Mouse (Mus musculus): ENCODE data around the gene Grm5.

Gene Grm5

GRCm38 (mm10) chr7:87583868-87584267 lies at the start of gene Grm5:
TSS of gene Grm5 (plus strand) at chr7:87584168.
- DNase-seq (ENCODE audit: low spot score), result no peak

- no peak for DNase-seq (ENCODE audit: low spot score)
These were observed 44.9 kb upstream of the Grm5 start for GRCm38 (mm10) chr7:87539031-87539430.

DNA sequence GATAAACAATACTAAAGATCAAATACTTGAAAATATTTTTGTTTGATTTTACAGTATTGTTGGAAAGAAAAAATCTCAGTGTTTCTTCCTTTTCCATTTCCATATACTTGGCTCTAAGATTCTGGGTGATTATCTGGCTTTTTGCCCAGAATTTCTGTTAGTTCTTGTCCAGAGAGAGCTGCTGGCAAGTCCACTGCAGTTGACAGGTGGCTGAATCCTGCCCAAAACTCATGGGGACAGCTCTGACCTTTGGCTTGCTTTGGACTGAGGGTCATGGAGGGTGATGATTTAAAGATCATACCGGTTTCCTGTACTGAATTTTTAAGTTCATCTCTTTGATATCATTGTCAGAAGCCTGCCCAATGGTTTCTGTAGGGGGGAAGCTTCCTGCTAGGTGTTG lies 18.7 kb upstream of the Grm5 start:
- no peak for DNase-seq (ENCODE audit: low spot score)

DNA sequence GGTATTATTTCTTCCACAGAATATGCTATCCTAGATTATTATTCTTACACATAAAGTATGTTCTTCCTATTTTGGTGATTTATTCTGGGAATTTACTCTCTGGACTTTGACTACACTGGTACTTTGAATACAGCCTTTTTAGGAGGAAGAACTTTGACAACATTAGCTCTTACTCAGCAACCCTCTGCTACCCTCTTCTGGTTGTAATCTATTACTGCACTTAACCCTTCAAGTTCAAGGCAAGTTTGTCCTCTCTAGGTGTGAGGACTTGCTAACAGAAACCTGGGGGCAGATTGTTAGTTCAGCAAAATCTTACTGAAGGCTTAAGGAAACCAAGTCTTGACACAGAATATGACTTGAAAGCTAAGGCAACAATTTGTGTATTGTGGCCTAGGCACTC lies 17.5 kb upstream of the Grm5 start:
- no peak for DNase-seq (ENCODE audit: low spot score)

- DNase-seq (ENCODE audit: low spot score), result no peak
These were observed 323 bp downstream of the Grm5 start for GRCm38 (mm10) chr7:87584281-87584701.

GRCm38 (mm10) chr7:87586271-87586937 lies 2.4 kb downstream of the Grm5 start:
- no peak for DNase-seq (ENCODE audit: low spot score)

GRCm38 (mm10) chr7:87587976-87588375 lies 4.0 kb downstream of the Grm5 start:
- no peak for DNase-seq (ENCODE audit: low spot score)

DNA sequence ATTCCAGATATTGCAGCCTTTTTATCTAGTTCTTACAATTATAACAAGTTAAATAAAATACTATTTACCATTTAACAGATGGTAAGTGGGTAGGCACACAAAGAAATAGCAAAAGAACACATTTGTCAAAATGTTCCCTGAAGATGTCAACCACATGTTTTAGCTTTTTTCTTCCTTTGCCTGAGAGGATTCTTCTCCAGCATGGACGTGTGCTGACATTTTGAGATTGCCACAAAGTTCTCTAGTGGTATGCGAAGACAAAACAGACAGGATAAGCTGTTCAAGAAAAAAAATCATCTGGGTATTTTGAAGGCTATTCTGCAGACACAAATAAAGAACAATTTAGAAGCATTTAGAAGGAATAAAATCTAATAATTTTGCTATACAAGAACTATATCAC lies 42.3 kb downstream of the Grm5 start:
- DNase-seq (ENCODE audit: low spot score), result no peak

GRCm38 (mm10) chr7:87635530-87635929 lies 51.6 kb downstream of the Grm5 start:
- DNase-seq (ENCODE audit: low spot score), result no peak

GRCm38 (mm10) chr7:87650610-87651009 lies 66.6 kb downstream of the Grm5 start:
- DNase-seq (ENCODE audit: low spot score), result no peak

DNA sequence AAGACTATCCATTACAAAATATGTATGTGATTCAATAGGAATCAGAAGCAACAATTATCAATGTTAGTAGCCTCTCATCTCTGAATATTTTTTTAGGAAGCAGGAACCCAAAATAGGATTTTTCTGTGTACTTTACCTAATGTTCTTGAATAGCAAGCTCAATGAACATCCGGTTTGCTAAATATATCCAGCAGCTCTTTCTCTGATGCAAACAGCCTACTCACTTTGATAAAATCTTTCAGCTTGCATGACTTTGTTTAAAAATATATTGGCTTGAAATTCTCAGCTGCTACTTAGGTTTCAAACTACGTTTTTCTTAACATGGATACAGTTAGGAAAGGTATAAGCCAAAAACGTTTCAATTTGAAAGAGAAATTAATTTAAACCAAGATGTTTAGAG lies 77.8 kb downstream of the Grm5 start:
- DNase-seq (ENCODE audit: low spot score), result no peak

- no peak for DNase-seq (ENCODE audit: low spot score)
These were observed 80.1 kb downstream of the Grm5 start for GRCm38 (mm10) chr7:87664041-87664440.

- no peak for DNase-seq (ENCODE audit: low spot score)
These were observed 132.4 kb downstream of the Grm5 start for GRCm38 (mm10) chr7:87716393-87716792.

- DNase-seq (ENCODE audit: low spot score), result no peak
These were observed 134.7 kb downstream of the Grm5 start for GRCm38 (mm10) chr7:87718631-87719030.

DNA sequence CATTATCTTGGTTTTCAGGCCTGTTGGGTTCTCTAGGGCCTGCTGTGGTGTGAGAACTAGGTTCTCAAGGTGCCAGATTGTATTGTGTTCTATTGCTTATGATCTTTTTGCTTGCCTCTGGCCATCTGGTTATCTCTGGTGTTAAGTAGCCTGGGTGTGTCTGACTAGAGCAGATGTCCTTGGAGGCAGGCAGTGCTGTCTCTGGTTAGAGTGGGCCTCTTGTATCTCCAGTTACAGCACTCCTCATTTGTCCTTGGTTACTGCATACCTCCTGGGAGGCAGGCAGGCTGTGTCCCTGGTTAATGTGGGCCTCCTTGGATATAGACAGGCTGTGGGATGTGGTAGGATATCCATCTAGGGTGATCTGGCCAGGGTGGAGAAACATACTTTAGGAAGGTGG lies 150.5 kb downstream of the Grm5 start:
- DNase-seq (ENCODE audit: low spot score), result no peak

GRCm38 (mm10) chr7:87761945-87762344 lies 178.0 kb downstream of the Grm5 start:
- no peak for DNase-seq (ENCODE audit: low spot score)

DNA sequence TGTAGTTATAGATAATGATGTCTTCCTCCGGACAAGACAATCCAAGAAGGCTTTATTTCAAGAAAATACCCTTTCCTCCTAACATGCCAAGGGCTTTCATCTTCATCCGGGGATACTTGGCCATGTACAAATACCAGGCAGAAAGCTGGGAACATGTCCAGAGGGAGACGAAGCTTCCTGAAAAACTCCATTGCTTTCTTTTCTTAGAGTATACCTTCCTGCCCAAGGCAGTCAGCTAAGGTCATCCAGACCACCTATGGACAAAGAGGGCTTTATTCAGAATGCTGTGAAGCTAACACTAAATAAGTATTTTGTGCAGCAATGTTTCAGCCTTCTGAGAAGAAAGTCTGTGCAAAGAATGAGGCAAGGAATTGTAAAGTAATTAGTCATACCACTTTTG lies 178.4 kb downstream of the Grm5 start:
- DNase-seq (ENCODE audit: low spot score), result no peak

DNA sequence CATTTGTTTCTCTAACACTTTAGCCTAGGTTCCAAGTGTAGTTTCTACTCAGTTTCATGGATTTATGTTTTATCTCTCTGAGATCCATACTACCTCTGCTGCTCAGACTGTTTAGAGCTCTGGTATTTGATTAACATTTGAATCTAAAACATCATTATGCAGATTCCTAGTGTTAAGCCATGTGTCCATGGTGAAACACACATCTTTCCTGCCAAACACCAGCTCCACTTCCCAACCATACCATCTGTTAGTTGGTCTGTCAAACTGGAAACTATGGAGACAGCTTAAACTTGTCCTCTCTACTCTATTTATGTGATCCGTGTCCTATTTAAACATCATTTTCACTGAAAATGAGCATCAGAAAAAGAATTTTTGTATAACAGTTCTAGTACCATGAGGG lies 203.6 kb downstream of the Grm5 start:
- DNase-seq (ENCODE audit: low spot score), result no peak

DNA sequence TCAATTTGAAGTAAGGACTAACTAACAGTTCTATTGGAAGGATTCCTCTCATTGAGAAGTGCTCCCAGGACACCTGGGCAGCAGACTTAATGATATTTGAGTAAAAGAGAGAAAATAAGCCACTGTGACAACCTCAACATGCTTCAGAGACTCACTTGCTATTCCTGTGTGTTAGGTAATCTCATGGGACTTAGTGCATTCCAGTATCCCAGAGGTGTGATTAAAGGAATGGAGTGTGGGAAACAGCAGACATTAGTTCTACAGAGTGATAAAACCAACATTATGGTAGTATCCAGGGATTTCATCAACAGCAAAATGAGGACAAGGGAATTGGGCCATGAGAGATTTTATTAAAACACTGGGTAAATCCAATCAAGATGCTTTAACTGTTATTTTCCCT lies 205.0 kb downstream of the Grm5 start:
- no peak for DNase-seq (ENCODE audit: low spot score)

DNA sequence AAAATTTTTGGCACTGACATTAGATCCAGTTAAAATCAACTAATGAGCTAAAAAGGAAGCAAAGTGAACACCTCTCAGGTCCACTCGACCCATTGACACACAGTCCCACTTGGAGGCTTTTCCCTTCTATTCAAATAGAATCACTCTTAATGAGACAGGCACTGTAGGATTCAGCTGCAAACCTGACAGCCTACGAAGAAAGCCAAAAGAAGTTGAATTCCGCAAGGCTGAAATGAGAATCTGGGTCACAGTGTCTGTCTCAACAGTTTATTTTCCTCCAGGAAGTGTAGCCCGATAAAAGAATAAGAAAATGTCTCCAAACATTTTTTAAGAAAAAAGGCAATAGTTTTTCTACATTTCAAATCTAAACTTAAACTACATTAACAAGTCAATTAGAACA lies 209.9 kb downstream of the Grm5 start:
- no peak for DNase-seq (ENCODE audit: low spot score)

GRCm38 (mm10) chr7:87824898-87825297 lies 240.9 kb downstream of the Grm5 start:
- DNase-seq (ENCODE audit: low spot score), result no peak

GRCm38 (mm10) chr7:87834669-87835068 lies 250.7 kb downstream of the Grm5 start:
- DNase-seq (ENCODE audit: low spot score), result no peak

- no peak for DNase-seq (ENCODE audit: low spot score)
These were observed 254.6 kb downstream of the Grm5 start for GRCm38 (mm10) chr7:87838579-87838978.

DNA sequence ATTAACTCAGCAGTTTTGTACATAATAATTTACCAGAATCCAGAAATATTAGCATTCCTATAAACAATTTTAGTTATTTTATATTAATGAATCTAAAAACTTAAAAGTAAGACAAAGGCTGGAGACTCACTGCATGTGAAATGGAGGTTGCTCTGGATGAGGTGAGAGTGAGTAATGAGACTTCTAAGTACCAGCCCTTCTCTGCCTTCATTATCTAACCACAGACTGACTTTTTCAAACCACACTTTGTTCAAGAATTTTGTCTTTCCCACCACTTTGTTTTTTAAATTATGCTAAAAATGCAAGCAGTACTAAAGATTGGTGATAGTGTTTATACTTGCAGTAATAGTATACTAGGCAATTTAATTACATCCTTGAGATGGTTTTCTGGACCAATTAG lies 259.5 kb downstream of the Grm5 start:
- no peak for DNase-seq (ENCODE audit: low spot score)

- no peak for DNase-seq (ENCODE audit: low spot score)
These were observed 262.1 kb downstream of the Grm5 start for GRCm38 (mm10) chr7:87846082-87846481.
